In genomic region chr16:30992568-30992967, GRCm38 (mm10) we compare ENCODE assay signal across 9 mouse cellular contexts.
A peak's percentile ranks its signal among the peaks of the same experiment; 100 is the strongest.
DNase-seq lines count a peak whose midpoint lies in the region; ATAC-seq and TF ChIP-seq lines count a peak whose summit lies in the region.
"Had no signal": no experiment of that assay in that cellular context is flagged by ENCODE, and none has a peak within 500 bp of the region (broad histone marks: within the 10 kb centered on the region; RNA-seq: fewer than 3 reads in every experiment).

No protein-coding gene starts in this region.

- no peaks in the 10 kb centered on the region for H3K4me1 ChIP-seq in kidney, embryonic 14.5 days (ENCODE audit: control insufficient read depth, insufficient read depth, low read length)
- H3K4me1 ChIP-seq in forebrain, postnatal 0 days (ENCODE audit: insufficient read depth), result 0 out of 2 replicates have a peak, but pooled peaks cover 3% of the 10 kb centered on the region
- H3K4me1 ChIP-seq in midbrain, embryonic 11.5 days (ENCODE audit: control insufficient read depth, insufficient read depth, low read length), result no peaks in the 10 kb centered on the region; the same call in 1 of the 2 replicates
- peaks cover 25% of the 10 kb centered on the region for H3K4me1 ChIP-seq in liver, embryonic 12.5 days

- no peak overlapping the region for H3K4me3 ChIP-seq in kidney, embryonic 14.5 days (ENCODE audit: low read length)
- H3K4me3 ChIP-seq in forebrain, postnatal 0 days (ENCODE audit: low read depth, low read length), result no peak overlapping the region
- no peak overlapping the region for H3K4me3 ChIP-seq in midbrain, embryonic 11.5 days (ENCODE audit: low read depth, low read length)
- no peak overlapping the region for H3K4me3 ChIP-seq in liver, embryonic 12.5 days
- H3K4me3 ChIP-seq: myocyte had no signal

- no peak for TF ChIP-seq CTCF in forebrain, postnatal 0 days (IDR thresholded peaks at IDR 0.05; ENCODE audit: low read depth)

- no peak overlapping the region for H3K27ac ChIP-seq in kidney, embryonic 14.5 days (ENCODE audit: low read depth, low read length)
- H3K27ac ChIP-seq in forebrain, postnatal 0 days (ENCODE audit: low read depth, low read length), result 0 out of 2 replicates have a peak overlapping the region, but pooled peaks have one; percentile 30
- H3K27ac ChIP-seq in midbrain, embryonic 11.5 days (ENCODE audit: low read depth, low read length), result no peak overlapping the region
- no peak overlapping the region for H3K27ac ChIP-seq in liver, embryonic 12.5 days

- WGBS in kidney, embryonic 14.5 days, result 59% methylated on average over 5 of the region's 5 CpGs
- 36% methylated on average over 5 of the region's 5 CpGs for WGBS in forebrain, postnatal 0 days
- 69% methylated on average over 5 of the region's 5 CpGs for WGBS in midbrain, embryonic 11.5 days
- WGBS in liver, embryonic 12.5 days (ENCODE audit: insufficient replicate concordance), result 50% methylated on average over 5 of the region's 5 CpGs

- DNase-seq in kidney, adult 9 months, result peak; percentile 46
- DNase-seq in cerebellum, adult 9-10 months, result peak; percentile 74
- DNase-seq in forebrain, postnatal 0 days, result no peak
- DNase-seq in midbrain, embryonic 11.5 days (ENCODE audit: low spot score, missing footprints), result peak; percentile 54
- DNase-seq in frontal cortex, adult 2 months (ENCODE audit: extremely low spot score in 1 of 2, low spot score in 1 of 2), result no peak
- DNase-seq in yolk sac, embryonic 10.5 days (ENCODE audit: low spot score), result no peak

- no peaks in the 10 kb centered on the region for H3K36me3 ChIP-seq in kidney, embryonic 14.5 days (ENCODE audit: control insufficient read depth, insufficient read depth, low read length)
- no peaks in the 10 kb centered on the region for H3K36me3 ChIP-seq in forebrain, postnatal 0 days (ENCODE audit: insufficient read depth)
- no peaks in the 10 kb centered on the region for H3K36me3 ChIP-seq in midbrain, embryonic 11.5 days (ENCODE audit: control insufficient read depth, insufficient read depth, low read length)
- H3K36me3 ChIP-seq in liver, embryonic 12.5 days, result no peaks in the 10 kb centered on the region

- no peaks in the 10 kb centered on the region for H3K9me3 ChIP-seq in kidney, embryonic 14.5 days (ENCODE audit: control insufficient read depth, low read length)
- no peaks in the 10 kb centered on the region for H3K9me3 ChIP-seq in forebrain, postnatal 0 days (ENCODE audit: low read length)
- H3K9me3 ChIP-seq in midbrain, embryonic 11.5 days (ENCODE audit: control insufficient read depth, low read length), result no peaks in the 10 kb centered on the region
- H3K9me3 ChIP-seq in liver, embryonic 12.5 days (replicated peaks), result no peaks in the 10 kb centered on the region

- H3K4me2 ChIP-seq in kidney, embryonic 14.5 days (replicated peaks; ENCODE audit: low read depth, low read length), result no peak overlapping the region
- no peak overlapping the region for H3K4me2 ChIP-seq in forebrain, postnatal 0 days (ENCODE audit: low read depth)
- no peak overlapping the region for H3K4me2 ChIP-seq in midbrain, embryonic 11.5 days
- H3K4me2 ChIP-seq in liver, embryonic 12.5 days, result no peak overlapping the region

- ATAC-seq in kidney, embryonic 14.5 days (ENCODE audit: low FRiP score, low TSS enrichment), result no peak
- ATAC-seq in forebrain, postnatal 0 days, result no peak
- no peak for ATAC-seq in midbrain, embryonic 11.5 days (ENCODE audit: low FRiP score)
- no peak for ATAC-seq in liver, embryonic 12.5 days

- no peak overlapping the region for H3K9ac ChIP-seq in kidney, embryonic 14.5 days (ENCODE audit: low read depth, low read length)
- no peak overlapping the region for H3K9ac ChIP-seq in forebrain, postnatal 0 days
- no peak overlapping the region for H3K9ac ChIP-seq in midbrain, embryonic 11.5 days (ENCODE audit: low read length)
- H3K9ac ChIP-seq in liver, embryonic 12.5 days, result no peak overlapping the region

- H3K27me3 ChIP-seq in kidney, embryonic 14.5 days (ENCODE audit: control insufficient read depth, insufficient read depth, low read length), result no peaks in the 10 kb centered on the region
- H3K27me3 ChIP-seq in forebrain, postnatal 0 days (ENCODE audit: insufficient read depth, low read length), result no peaks in the 10 kb centered on the region
- no peaks in the 10 kb centered on the region for H3K27me3 ChIP-seq in midbrain, embryonic 11.5 days (ENCODE audit: control insufficient read depth, insufficient read depth, low read length)
- H3K27me3 ChIP-seq in liver, embryonic 12.5 days (replicated peaks), result no peaks in the 10 kb centered on the region

Comparison
In these comparisons a context has a peak if more than half of its experiments do, and no peak if none do; other contexts are left out.
1. DNase-seq: peak in kidney, adult 9 months (single experiment), cerebellum, adult 9-10 months (single experiment) and midbrain, embryonic 11.5 days (single experiment); none in forebrain, postnatal 0 days (single experiment), frontal cortex, adult 2 months (0 of 2) and yolk sac, embryonic 10.5 days (single experiment).